Mouse (Mus musculus): ENCODE data around the gene Clybl.

The Clybl gene

DNA sequence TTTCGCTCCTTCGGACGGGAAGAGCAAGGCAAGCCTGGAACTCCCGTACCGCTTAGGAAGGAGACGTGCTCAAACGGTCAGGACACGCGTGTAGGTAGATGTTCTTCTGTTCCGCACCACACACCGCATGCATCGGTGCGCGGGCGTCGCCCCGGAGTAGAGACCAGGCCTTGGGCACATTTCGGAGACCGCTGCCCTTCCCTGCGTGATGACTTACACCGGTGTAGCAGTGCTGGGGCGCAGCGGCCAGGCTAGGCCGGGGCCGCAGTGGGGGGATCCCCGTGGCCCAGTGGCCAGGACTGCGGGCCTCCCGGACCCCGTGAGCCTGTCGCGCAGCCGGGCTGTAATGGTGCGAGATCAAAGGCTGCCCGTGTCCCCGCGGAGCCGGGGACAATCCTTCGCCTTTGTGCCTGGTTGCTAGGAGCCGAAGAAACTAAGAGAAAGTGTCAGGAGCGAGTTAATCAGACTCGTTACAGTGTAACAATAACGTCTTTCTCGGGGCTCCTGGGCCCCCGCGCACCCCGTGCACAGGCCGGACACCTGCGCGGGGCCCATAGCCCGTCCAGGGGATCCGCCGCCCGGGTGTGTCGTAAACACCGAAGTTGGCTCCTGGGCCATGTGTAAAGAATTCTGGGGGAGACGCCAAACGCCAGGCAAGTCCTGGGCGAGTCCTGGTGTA is 225.2 kb downstream of the Clybl start:
- TF ChIP-seq GATA4 (IDR thresholded peaks at IDR 0.05; ENCODE audit: insufficient replicate concordance, low read length): no peak

DNA sequence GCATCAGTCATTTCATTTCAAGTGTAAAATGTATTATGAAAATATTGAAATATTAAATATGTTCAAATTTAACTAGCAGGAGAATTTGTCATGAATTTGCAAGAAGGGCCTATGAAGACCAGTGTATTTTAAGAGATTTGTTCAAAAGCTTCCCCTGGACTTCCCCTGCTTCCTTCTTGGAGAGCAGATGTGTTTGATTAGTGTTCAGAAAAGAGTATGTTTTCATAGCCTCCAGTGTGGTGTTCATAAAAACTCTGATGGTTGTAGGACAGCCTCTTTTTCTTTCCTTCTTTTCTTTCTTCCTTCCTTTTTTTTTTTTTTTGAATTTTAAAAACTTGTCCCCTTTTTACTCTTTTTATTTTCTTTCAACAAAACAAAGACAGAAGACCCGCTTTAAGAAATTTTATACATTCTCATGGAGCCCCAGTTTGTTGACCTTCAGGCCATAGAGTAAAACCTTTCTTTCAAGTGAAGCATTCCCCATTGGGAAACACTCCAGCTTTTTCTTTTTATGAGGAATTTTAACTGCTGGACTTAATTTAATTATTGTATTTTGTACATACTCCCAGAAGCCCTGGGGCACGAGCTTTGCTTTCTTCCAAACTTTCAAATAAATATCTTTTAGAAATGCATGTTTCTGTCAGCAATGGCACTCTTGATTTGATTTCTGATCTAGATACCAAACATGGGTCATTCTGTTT is 231.5 kb downstream of the Clybl start:
- TF ChIP-seq GATA4 (IDR thresholded peaks at IDR 0.05; ENCODE audit: insufficient replicate concordance, low read length): no peak

DNA sequence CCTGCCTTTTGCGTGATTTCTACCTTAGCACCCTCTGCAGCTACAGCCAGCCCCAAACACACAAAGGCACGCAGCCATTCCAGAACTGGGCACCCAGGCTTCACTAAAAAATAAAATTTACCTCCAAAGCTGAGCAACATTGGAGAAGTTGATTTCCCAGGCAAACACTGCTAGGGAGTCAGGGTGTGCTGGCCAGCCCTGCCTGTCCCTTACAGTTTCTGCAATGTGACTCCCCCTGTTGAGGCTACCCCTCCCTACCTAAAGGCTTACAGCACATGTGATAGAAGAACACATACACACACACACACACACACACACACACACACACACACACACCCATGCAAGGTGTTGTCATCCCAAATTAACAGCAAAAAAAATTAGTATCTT is 232.0 kb downstream of the Clybl start:
- TF ChIP-seq GATA4 (IDR thresholded peaks at IDR 0.05; ENCODE audit: insufficient replicate concordance, low read length): no peak

DNA sequence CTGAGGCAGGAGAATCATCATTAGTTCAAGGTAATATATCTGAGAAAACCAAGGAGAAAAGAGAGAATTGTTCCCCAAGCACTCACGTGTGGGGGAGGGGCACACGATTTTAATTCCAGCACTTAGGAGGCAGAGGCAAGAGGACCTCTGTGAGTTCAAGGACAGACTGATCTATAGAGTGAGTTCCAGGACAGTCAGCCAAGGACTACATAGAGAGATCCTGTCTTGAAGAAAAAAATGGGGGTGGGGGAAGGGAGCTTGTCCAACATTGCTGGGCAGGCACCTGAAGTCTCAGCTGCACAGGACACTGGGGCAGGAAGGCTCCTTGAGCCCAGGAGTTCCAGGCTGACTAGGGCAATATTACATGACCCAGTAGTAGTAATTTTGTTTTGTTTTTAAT is 233.3 kb downstream of the Clybl start:
- no peak for TF ChIP-seq GATA4 (IDR thresholded peaks at IDR 0.05; ENCODE audit: insufficient replicate concordance, low read length)

DNA sequence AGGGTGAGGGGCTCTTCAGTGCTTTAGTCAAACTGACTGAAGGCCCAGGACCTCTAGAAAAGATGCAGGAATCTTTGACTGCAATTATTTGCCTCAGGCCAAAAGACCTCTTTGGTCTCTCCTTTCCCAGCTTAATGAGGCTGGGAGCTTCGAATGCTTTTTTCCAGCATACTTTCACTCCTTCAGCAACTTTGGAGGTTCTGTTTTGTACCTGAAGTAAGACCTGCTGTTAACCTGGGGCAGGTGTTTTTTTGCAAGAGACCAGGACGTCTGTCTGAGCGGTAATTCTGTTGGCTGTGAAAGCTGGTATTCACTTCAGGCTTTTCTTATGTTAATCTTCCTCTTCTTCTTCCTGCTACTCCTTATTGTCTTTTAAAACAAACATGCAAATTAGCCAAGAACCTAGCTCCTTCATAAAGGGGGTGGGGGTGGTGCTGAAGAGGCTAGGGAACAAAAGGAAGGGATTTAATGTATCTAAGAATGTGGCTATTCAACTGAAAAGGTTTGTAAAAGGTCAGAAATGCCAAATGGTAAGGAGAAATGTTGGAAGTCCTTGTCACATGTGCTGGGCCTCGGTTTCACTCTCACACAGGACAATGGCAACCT is 234.8 kb downstream of the Clybl start:
- no peak for TF ChIP-seq GATA4 (IDR thresholded peaks at IDR 0.05; ENCODE audit: insufficient replicate concordance, low read length)

DNA sequence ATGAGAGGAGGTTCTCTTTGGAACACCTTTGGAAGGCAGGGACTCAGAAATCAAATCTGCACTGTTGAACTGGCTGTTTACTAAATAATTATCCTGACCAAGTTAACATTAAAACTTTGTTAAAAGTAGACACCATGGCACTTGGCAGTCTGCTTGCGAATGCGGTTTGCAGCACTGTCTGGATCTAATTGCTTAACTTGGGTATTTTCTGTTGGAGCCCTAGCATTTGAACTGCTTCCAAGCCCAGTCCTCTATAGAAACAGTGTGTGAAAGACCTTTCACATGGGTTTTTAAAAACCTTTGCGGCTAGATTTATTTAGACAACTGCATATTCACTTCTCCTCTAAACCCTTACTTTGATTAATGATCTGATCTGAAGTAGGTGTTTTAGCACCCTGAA is 242.9 kb downstream of the Clybl start:
- TF ChIP-seq GATA4 (IDR thresholded peaks at IDR 0.05; ENCODE audit: insufficient replicate concordance, low read length): no peak

DNA sequence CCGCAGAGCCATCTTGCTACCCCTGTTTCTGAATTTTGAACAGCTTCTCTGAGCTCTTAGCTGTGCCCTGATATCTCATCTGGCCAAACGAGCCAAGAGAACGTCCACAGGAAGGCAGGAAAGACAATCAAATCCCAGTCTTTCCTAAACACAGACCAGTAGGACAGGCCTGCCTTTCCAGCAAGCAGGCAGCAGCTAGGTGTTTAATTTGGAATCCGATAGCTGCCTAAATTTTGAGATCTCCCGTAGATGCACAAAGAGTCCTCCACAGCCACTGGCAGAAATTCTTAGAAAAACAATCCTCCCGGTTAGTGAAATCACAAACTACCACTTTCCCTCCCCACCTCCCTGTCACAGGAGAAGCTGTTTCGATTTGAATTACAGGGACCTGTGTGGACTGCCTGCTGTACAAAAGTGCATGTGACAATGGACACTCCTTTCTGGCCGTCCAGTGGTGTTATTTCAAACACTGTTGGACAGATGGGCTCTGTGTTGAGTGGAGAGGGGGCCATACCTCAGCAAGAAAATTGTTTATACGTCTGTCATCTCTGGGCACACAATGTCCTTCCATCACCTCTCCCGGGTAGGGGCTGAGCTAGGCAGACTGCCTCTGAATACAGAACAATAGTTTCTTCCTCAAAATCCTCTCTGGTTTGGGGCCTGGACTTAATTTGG is 245.2 kb downstream of the Clybl start:
- no peak for TF ChIP-seq GATA4 (IDR thresholded peaks at IDR 0.05; ENCODE audit: insufficient replicate concordance, low read length)

DNA sequence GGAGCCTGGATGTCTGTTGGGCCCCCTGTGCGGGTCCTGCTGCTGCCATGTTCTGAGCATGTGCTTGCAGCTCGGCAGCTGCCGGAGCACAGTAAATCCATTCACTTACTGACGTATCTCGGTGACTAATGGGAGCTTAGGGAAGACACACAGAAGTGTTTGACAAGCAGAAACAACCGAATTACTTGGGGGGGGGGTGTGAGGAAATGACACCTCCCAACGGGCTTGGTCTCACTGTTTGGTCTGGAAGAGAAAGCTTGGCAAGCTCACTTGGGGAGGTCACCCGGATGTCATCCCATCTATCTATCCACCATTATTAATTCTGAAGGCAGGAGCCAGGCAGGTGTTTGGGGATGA is 245.7 kb downstream of the Clybl start:
- TF ChIP-seq GATA4 (IDR thresholded peaks at IDR 0.05; ENCODE audit: insufficient replicate concordance, low read length): no peak

DNA sequence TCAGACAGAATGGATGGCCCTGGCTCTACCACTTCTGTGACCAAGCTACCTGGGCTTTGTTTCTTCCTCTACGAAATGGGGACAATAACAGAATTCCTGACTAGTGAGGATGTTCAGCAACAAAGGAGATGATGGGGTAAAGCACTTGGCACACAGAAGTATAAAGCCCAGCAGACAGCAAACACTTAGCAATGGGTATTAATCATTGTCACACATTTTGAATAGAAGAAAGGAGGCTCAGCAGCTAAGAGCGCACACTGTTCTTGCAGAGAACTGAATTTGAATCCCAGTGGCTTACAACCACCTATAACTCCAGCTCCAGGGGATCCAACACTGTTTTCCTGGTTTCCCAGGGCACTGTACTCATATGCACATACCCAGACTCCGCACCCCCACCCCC is 246.2 kb downstream of the Clybl start:
- no peak for TF ChIP-seq GATA4 (IDR thresholded peaks at IDR 0.05; ENCODE audit: insufficient replicate concordance, low read length)

DNA sequence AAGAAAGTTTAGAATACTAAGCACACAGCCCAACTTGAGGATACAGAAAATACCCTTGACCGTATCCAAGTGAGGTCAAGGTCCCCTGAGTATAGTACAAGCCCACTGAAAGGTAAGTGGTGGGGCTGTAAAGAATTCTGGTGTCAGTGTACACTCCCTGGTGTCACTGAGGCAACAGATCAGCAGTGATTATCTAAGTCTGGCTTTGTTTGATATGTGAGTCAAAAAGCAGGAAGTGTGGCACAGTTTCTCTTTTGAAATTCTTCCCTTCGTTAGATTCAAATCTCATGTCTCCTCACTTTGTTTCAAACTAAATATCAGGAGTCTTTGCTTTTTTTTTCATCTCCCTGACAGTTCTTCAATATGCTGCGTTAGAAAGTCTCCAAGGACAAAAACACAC is 251.1 kb downstream of the Clybl start:
- TF ChIP-seq GATA4 (IDR thresholded peaks at IDR 0.05; ENCODE audit: insufficient replicate concordance, low read length): no peak

DNA sequence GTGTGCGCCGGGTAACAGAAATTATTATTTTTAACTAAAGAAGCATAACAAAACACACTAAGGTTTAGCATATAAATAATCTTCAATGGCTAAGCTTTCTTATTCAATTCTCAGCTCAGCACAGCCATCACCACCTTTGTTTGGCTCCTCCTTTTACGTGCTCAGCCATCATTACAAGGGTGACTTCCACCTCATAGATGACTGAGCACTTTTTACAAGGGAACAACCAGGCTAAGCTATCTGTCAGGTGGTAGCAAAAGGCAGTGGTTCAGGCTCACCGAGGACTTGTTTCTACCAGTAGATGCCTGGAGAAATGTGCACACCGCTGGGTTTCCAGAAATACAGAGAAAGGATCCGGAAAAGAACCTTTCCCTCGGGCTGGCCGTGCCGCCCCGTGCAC is 252.5 kb downstream of the Clybl start:
- no peak for TF ChIP-seq GATA4 (IDR thresholded peaks at IDR 0.05; ENCODE audit: insufficient replicate concordance, low read length)

DNA sequence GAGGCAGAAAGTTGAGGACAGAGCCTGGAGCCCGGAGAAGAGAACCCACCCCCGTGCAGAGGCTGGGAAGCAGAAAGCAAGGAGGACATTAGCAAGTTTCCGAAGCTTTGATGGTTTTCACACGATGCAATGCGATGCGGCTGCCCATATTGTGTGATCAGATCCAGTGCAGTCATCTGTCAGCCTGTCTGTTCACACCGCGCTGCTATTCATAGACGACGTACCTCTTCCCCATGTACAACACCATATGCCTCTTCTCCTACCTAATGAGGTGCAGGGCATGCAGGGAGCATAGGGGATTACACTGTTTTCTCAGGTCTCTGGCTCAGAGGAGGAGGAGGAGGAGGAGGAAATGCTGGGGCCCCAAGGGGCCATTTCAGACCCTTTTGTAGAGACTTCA is 255.3 kb downstream of the Clybl start:
- no peak for TF ChIP-seq GATA4 (IDR thresholded peaks at IDR 0.05; ENCODE audit: insufficient replicate concordance, low read length)

DNA sequence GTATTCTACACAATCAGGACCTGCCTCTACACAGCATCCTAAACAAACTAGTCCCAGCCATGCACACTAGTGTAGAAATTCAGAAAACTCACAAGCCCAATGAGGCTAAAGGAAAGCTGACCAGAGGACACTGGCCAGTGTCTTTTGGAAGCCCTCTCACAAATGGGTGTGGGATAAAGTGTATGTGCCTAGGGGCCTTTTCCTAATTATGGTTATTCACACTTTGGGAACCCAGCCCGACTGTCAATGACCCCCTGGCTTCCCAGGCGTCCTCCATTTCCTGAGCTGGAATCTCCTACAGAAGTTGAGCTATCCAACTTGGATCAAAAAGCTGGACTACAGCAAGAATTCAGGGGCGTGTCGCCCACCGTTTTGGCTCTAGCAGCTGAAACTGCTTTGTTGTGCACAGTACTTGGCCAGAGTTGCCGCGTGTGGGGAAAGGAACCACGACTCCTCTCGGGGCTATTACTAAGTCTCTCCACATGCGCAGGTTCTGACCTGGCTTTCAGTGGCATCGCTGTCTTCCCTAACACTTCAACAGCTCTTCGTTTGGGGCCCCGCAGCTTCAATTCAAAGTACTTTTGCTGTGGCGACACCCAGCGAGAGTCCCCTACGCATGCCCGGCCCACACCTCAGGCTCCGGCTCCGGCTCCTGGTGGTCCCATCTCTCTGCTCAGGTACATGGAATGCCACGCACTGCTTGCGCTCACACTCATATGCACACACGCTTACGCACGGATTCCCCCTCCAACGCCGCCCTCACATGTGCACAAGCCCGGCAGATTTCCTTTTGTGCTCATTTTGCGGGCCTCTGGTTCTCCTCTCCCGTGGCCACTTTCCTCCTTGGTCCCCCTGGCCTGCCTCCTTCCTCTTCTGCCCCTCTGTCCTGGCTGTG is 268.3 kb downstream of the Clybl start:
- no peak for TF ChIP-seq GATA4 (IDR thresholded peaks at IDR 0.05; ENCODE audit: insufficient replicate concordance, low read length)

DNA sequence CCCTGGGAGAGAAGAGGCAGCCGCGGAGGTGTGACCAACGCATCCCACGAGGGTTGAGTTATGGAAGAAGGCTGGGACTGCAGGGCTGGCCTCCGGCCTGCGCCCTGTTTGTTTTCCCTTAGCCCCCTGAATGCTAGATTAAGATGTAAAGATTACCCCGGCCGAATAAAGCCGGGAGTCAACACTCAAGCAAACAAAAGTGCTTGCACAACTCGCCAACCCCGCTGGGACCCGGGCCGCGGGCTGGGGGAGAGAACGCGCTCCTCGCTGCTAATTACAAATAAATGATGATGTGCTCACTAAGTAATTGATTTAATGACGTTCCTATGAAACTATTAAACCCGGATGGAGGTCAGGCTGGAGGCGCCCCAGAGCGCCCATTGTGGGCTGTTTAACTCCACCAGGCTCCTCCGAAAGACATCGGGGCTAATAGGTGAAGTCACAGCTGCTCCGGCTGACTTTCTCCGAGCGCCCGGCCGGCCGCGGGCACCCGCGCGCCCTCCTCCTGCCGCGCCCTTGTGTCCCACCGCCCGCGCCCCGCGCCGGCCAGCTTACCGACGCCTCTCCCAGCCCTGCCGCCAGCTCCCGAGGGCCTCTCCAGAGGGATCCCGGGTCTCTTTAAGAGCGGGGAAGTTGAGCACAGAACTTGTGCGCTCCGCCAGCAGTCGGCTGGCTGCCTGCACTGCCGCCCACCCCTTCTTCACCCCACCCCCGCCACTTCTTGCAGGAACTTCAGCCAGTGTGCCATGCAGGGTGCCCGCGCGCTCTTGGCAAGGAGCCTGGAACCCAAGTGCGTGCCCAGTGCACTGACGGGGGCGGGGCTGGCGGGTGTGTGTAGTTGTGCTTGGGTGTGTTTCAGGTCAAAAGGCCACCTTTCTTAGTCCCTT is 269.2 kb downstream of the Clybl start, which contains the start of gene Gm5089:
Gene Gm5089, minus strand, starts transcription at position 620 of the 887 bp plus-strand sequence.
- no peak for TF ChIP-seq GATA4 (IDR thresholded peaks at IDR 0.05; ENCODE audit: insufficient replicate concordance, low read length)
